Mouse (Mus musculus) frontal cortex, adult (tissue): Measurements from ENCODE around the gene Sppl2b.
A peak's percentile ranks its signal among the peaks of the same experiment; 100 is the strongest.
"Not testable (repeated sequence)": the region's sequence is repeated elsewhere in the genome, so short reads cannot be mapped to it uniquely, and the experiment has no call there.

Source experiments
- ATAC-seq: cut with Nextera tagmentation; 2 replicates; pipeline ENCODE4 v1.9.2; 2017; ENCODE audit warnings: mild to moderate bottlenecking, moderate library complexity, mixed read lengths; ENCODE audit not compliant: low TSS enrichment

Sppl2b gene

GRCm38 (mm10) chr10:80823847-80824643 lies 31.0 kb upstream of the Sppl2b start:
- ATAC-seq, result no peak

- no peak for ATAC-seq
Measured at GRCm38 (mm10) chr10:80824827-80825226, 30.2 kb upstream of the Sppl2b start.

DNA sequence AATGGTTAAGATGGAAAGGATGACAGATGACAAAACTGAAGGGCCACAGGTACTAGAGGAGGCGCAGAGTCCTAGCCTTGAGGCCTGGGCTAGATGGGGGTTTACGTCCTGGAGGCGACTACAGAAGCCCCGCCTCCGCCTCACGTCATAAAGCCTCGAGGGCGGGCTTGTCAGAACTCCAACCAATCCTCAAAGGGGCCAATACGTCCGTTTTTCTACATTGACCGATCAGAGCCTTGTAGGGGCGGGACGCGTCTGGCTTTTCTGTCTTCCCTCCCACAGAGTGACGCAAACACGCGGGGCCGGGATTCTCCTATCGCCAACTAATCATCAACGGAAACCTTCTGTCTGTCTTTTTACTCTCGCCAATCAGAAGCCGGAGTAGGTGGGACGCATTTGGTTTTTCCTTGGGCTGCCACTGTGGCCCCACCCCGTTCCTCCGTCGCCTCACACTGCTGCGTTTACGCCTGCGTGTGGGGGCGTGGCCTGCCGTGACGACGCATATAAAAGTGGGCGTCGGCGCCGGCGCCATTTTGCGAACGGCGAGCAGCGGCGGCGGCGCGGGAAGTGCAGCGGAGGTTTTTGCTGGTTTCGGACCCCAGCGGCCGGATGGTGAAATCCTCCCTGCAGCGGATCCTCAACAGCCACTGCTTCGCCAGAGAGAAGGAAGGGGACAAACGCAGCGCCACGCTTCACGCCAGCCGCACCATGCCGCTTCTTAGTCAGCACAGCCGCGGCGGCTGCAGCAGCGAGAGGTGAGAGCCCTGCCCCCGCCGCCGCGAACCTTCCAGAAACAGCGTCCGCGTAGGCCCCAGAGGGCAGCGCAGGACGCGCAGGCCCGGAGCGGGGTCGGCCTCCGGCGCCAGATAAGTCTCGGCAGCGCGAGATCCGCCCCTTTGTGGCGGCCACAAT lies 28.7 kb upstream of the Sppl2b start, which contains the start of gene Oaz1:
TSS of gene Oaz1 (plus strand) at position 506 of the 912 bp plus-strand sequence.
- peak; percentile 95 for ATAC-seq

DNA sequence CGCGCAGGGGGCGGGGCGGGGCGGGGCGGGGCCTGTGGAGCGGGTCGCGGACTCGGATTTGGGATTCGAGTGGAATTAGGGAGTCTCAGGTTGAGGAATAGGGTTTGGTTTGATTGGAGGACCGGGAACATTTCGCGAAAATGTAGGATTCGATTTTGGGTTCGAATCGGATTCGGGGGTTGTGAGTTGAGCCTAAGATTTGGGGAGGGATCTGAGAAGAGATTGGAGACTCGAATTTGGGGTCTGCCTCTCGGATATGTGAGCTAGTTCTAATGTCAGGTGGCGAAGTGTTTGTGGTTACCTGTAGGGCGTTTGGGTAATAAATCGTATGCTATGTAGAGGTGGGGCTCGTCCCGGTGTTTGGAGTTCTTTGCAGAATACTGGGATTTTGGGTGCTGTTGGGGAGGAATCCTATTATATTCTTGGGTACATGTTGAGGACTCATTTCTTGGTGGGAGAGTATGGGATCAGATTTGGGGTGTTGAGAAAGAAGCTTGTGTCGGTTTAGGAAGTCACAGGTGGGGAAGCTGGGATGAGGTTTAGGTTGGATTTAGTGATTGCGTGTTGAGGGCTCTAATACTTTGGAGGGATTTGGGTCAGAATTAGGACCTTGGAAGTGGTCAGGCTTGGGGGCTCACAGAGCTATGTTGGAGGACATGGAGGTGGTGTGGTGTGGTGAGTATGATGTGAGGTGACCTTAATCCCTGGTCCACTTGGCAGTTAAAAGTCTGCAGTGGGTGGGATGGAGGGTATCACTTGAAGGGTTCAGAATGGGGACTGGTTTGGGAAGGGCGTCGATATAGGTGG lies 27.8 kb upstream of the Sppl2b start:
- no peak for ATAC-seq

GRCm38 (mm10) chr10:80827870-80828420 lies 27.1 kb upstream of the Sppl2b start:
- ATAC-seq, result no peak

DNA sequence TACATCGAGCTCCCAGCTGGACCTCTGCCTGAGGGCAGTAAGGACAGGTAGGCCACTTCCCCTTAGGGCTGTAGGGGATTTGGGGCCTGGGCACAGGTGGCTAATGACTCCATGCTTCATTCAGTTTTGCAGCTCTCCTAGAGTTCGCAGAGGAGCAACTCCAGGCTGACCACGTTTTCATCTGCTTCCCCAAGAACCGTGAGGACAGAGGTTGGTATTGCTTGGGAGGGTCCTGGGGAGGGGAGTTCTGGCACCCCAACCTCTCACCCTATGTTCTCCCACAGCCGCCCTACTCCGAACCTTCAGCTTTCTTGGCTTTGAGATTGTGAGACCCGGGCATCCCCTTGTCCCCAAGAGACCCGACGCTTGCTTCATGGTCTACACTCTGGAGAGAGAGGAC lies 26.5 kb upstream of the Sppl2b start:
- not testable (repeated sequence) for ATAC-seq

DNA sequence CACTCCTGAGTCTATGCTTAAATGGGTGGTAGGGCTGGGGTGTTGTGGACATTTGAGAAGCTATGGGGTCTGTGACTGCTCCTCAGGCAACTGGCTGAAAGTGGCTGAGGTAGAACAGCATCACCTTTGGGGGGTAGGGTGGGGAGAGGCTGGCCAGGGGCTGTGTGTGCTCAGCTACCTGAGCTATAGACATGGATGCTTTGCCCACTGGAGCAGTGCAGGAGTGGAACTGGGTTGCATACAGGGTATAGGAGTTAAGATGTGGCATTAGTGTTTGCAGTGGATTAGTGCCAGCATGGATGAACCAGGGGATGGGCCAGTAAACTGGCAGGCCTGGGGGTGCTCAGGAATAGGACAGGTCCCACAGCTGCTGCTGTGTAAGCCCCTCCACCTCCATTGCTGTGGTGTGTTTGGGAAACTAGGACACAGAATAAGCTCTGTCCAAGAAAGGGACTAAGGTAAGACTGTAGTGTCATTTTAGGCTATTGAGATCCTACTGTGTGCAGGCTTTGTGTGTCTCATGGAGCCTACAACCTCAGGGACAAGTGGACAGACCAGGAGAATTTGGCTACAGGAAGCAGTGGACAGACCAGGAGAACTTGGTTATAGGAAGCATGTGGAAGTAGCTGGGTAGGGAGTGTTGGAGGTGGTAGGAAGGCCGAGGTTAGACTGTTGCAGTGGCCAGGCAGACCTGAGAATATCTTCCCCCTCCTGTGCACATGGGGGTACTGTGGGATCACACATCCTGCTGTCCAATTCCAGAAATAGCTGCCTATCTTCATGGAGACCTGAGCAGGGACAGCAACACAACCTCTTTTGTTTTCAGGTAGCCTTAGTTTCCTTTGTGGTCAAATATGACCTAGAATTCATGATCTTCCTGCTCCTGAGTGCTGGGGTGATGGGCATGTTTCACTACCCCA lies 25.5 kb upstream of the Sppl2b start:
- ATAC-seq, result no peak

GRCm38 (mm10) chr10:80831136-80831535 lies 23.9 kb upstream of the Sppl2b start:
- ATAC-seq, result no peak

GRCm38 (mm10) chr10:80832818-80833217 lies 22.3 kb upstream of the Sppl2b start:
- no peak for ATAC-seq

DNA sequence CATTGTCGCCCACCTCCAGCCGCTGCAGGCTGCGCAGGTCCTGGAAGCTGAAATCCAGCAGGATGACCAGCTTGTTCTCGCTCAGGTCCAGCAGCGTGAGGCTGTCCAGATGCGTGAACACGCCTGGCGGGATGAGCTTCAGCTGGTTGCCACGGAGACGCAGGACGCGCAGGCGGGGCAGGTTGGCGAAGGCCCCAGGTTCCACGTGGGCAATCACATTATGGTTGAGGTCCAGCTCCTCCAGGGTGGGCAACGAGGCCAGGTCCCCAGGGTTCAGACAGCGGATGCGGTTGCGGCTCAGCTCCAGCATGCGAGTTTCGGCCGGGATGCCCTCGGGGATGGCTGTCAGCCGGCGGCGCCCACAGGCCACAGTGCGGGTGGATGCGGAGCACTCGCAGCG lies 19.5 kb upstream of the Sppl2b start:
- no peak for ATAC-seq

GRCm38 (mm10) chr10:80836949-80837379 lies 18.1 kb upstream of the Sppl2b start:
- no peak for ATAC-seq

DNA sequence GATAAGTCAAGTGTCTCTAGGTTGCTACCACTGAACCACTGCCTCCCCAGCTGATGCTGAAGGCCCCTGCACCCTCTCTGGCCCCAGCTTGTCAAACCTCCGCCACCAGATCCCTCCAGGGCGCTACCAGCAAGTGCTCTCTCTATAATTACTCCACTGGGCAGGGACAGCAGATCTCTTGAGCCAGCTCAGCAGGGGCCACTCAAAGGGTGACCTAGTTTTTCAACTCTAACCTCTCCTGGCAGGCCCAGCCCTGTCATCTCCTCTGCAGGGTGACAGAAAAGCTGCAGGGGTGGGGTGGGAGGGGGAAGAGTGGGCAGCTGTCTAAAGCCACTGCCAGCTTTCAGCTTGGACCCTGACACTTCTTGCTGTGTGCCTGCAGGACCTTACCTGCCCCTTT lies 17.2 kb upstream of the Sppl2b start:
- ATAC-seq, result no peak

DNA sequence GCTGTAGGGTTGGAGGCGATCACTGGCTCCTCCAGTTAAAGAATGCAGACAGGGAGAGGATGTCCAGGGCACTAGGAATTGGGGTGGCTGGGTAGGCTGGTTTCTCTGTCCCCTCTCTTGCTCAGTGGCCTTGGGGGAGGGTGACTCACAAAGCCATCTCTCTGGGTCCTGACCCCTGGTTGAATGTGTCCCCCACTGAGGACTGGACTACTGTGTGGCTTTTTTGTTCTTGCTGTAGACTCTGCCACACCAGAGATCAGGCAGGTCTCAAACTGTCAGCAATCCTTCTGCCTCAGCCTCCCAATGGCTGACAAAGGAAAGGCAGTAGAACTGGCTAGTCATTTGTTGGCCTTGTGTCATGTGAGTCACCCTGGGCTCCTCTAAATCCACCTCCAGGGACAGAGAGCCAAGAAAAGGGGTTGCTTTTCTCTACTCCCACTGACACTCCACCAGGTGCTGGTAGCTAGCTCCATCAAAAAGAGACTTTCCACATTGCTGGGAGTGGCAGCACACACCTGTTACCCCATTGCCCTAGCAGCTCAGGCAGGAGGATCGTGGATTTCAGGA lies 16.6 kb upstream of the Sppl2b start:
- no peak for ATAC-seq

DNA sequence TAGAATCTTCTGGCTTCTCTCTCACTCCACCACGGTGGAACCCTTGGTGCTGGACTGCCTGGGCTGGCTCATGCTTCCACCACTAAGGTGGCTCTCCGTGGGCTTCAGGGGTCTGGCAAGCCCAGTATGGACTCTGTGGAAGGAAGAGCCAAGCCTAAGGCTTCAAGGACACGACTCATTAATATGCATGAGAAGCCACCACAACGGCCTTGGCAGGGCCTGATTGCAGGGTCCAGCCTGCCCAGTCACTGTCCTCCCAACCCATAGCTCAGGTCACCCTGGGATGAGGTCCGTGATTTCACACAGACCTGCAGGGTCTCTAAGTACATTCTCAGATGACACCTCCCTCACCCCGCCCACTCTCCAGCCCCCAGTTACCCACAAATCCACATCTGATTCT lies 15.2 kb upstream of the Sppl2b start:
- no peak for ATAC-seq

GRCm38 (mm10) chr10:80841685-80842084 lies 13.4 kb upstream of the Sppl2b start:
- no peak for ATAC-seq

DNA sequence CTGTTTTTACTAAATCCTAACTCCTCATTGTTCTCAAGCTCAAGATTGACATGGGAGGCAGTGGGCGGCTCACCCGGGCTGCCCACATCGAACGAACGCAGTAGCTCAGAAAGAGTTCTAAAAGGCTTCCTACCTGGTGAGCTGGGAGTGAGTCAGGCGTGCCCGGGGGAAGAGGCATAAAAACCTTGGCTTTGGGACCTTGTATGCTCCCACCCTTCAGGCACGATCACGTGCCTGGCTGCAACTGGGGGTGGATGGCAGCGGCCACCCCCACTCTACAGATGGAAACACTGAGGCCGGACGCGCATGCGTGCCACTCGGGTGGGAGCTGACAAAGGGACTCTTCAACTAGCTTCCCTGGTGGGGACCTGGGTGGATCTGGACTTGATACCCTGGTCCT lies 12.7 kb upstream of the Sppl2b start:
- ATAC-seq, result 0 out of 2 replicates have a peak, but pooled peaks have one; percentile 7

DNA sequence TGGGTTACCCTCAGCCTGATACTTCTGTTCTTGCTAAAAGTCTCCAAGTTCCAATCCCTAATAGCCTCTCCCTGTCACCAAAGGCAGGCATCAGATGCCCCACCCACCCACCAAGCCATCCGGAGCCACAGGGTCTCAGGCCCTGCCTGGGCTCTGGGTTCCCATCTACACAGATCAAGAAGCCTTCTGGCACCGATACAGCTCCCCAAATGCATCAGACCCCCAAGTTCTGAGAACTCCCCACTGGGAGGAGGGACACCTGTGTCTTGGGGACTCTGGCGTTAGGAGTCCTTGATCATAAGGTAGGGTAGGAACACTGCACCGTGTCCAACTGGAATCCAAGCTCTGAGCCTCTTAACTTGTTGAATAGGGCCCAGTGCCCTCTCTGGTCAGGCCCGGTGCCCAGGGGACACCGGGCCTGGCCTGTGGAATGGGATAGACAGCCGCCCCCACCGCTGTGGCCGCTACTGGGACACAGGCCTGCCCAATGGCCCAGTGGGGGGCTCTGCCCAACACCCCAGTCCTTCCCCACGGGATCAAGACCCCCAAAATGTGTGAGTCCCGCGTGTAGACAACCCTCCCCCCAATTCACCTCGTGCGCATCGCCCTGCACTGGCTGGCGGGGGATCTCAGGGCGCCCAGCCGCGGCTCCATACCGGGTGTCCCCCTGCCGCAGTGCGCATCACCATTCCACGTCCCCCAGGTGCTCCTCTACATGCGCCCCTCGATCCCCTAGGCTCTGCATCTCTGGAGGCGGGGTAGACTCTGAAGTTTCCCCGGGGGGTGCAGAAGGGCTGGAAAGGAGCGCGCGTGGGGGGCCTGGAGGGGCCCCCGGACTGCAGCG lies 11.8 kb upstream of the Sppl2b start:
- peak; percentile 3; the same call in 1 of the 2 replicates for ATAC-seq

- ATAC-seq, result peak; percentile 41; the same call in 1 of the 2 replicates
Measured at GRCm38 (mm10) chr10:80843931-80844547, 11.0 kb upstream of the Sppl2b start, which contains the start of gene Lingo3. Lingo3 (minus strand) TSS chr10:80844039.
